Mouse (Mus musculus) ES-E14 (cell line): ENCODE data around the gene Dynlt1b. TPM values are rescaled to one million over a fixed set of nuclear protein-coding genes. Genes with fewer than 3 reads are reported as not detected.
"Not testable (repeated sequence)": the region's sequence is repeated elsewhere in the genome, so short reads cannot be mapped to it uniquely, and the experiment has no call there.

Experiments
- DNase-seq: peaks from one replicate; pipeline ENCODE4 v3.0.0-alpha.2; 2013; ENCODE audit warnings: low read depth, low spot score
- H3K27ac ChIP-seq: 2 replicates; pipeline ENCODE4 v1.5.1; 2012; ENCODE audit warnings: low read depth, mild to moderate bottlenecking, low read length, moderate library complexity, mixed read lengths; ENCODE audit not compliant: poor library complexity, insufficient read depth, severe bottlenecking
- H3K36me3 ChIP-seq: 2 replicates; pipeline ENCODE4 v1.6.1; 2012; ENCODE audit warnings: mild to moderate bottlenecking, low read length, moderate library complexity, mixed read lengths; ENCODE audit not compliant: control insufficient read depth, poor library complexity, insufficient read depth, severe bottlenecking
- H3K4me1 ChIP-seq, 2 experiments: fragments of 150-350 bp in 1 of 2; sonication (generic) in 1 of 2; 2 replicates each; pipeline ENCODE4 v1.6.1; 2012; ENCODE audit warnings: low read length in 2 of 2, mild to moderate bottlenecking in 1 of 2, mixed read lengths in 1 of 2; ENCODE audit not compliant: control insufficient read depth in 2 of 2, insufficient read depth in 2 of 2, poor library complexity in 1 of 2
- H3K4me3 ChIP-seq, 2 experiments: fragments of 150-350 bp in 1 of 2; sonication (generic) in 1 of 2; 2 replicates each; pipeline ENCODE4 v1.5.1; 2012; ENCODE audit warnings: low read length in 2 of 2, low read depth in 1 of 2, mild to moderate bottlenecking in 1 of 2, mixed read lengths in 1 of 2; ENCODE audit not compliant: insufficient read depth in 1 of 2, poor library complexity in 1 of 2, severe bottlenecking in 1 of 2
- H3K9ac ChIP-seq: 2 replicates; pipeline ENCODE4 v1.6.1; 2012; ENCODE audit warnings: low read depth, mild to moderate bottlenecking, low read length, mixed read lengths; ENCODE audit not compliant: poor library complexity, insufficient read depth, severe bottlenecking
- H3K9me3 ChIP-seq: fragments of 150-350 bp; sonication (generic); 2 replicates; pipeline ENCODE4 v1.6.1; 2012; ENCODE audit warnings: low read depth, mild to moderate bottlenecking, low read length; ENCODE audit not compliant: control insufficient read depth, insufficient read depth
- in situ Hi-C, 2 experiments: fragments of 600-800 bp; cut with MboI; formaldehyde crosslinking; loops; one replicate each; pipeline ENCODE4 v1.15.1; 2025; ENCODE audit warnings: low sequenced_read_pairs in 2 of 2, inconsistent platforms in 1 of 2; ENCODE audit not compliant: unreplicated experiment in 2 of 2
- total RNA-seq: library from RNA; depleted of rRNA; stranded (reverse); fragments of 300-350 nt; gene quantifications from 2 replicates; pipeline ENCODE4 v1.2.3, GENCODE M21; 2012

Gene Dynlt1b
- total RNA-seq, 1 experiment, result 557 TPM

GRCm38 (mm10) chr17:6392473-6393340 is 37.2 kb upstream of the Dynlt1b start:
- H3K9ac ChIP-seq, H3K4me3 ChIP-seq, H3K4me1 ChIP-seq, H3K36me3 ChIP-seq, H3K27ac ChIP-seq, H3K9me3 ChIP-seq, DNase-seq, in situ Hi-C loops: not testable (repeated sequence)

- H3K9me3 ChIP-seq, H3K36me3 ChIP-seq, DNase-seq, H3K27ac ChIP-seq, H3K9ac ChIP-seq, in situ Hi-C loops, H3K4me3 ChIP-seq, H3K4me1 ChIP-seq: not testable (repeated sequence)
These were observed 31.8 kb upstream of the Dynlt1b start for GRCm38 (mm10) chr17:6398079-6398478.

GRCm38 (mm10) chr17:6398816-6399215 is 31.1 kb upstream of the Dynlt1b start:
- H3K4me3 ChIP-seq, in situ Hi-C loops, H3K9me3 ChIP-seq, H3K36me3 ChIP-seq, DNase-seq, H3K4me1 ChIP-seq, H3K27ac ChIP-seq, H3K9ac ChIP-seq: not testable (repeated sequence)

- H3K4me3 ChIP-seq, H3K4me1 ChIP-seq, H3K9me3 ChIP-seq, DNase-seq, in situ Hi-C loops, H3K27ac ChIP-seq, H3K36me3 ChIP-seq, H3K9ac ChIP-seq: not testable (repeated sequence)
These were observed 30.4 kb upstream of the Dynlt1b start for GRCm38 (mm10) chr17:6399281-6400096.

- H3K36me3 ChIP-seq, H3K9me3 ChIP-seq, in situ Hi-C loops, H3K9ac ChIP-seq, H3K4me1 ChIP-seq, H3K27ac ChIP-seq, H3K4me3 ChIP-seq, DNase-seq: not testable (repeated sequence)
These were observed 29.8 kb upstream of the Dynlt1b start for GRCm38 (mm10) chr17:6400097-6400489.

- H3K36me3 ChIP-seq, H3K9ac ChIP-seq, DNase-seq, H3K4me3 ChIP-seq, in situ Hi-C loops, H3K9me3 ChIP-seq, H3K27ac ChIP-seq, H3K4me1 ChIP-seq: not testable (repeated sequence)
These were observed 25.4 kb upstream of the Dynlt1b start for GRCm38 (mm10) chr17:6404493-6404892.

GRCm38 (mm10) chr17:6406972-6407371 is 22.9 kb upstream of the Dynlt1b start:
- H3K27ac ChIP-seq, DNase-seq, H3K9ac ChIP-seq, H3K4me1 ChIP-seq, H3K9me3 ChIP-seq, H3K36me3 ChIP-seq, in situ Hi-C loops, H3K4me3 ChIP-seq: not testable (repeated sequence)

- H3K36me3 ChIP-seq, in situ Hi-C loops, H3K9ac ChIP-seq, H3K9me3 ChIP-seq, H3K4me3 ChIP-seq, H3K27ac ChIP-seq, H3K4me1 ChIP-seq, DNase-seq: not testable (repeated sequence)
These were observed 19.1 kb upstream of the Dynlt1b start for GRCm38 (mm10) chr17:6410713-6411213.
